Mouse (Mus musculus) CH12.LX (cell line): Measurements from ENCODE around the gene S100a16.

ENCODE experiments used
- CTCF ChIP-seq, 2 experiments: IDR thresholded peaks in 1 of 2; conservative IDR thresholded peaks in 1 of 2; 2 replicates each; pipeline ENCODE4 v1.5.1; 2011 to 2012; ENCODE audit warnings: low read depth in 2 of 2, low read length in 2 of 2, improper control_type of control experiment in 1 of 2, inconsistent platforms in 1 of 2, mild to moderate bottlenecking in 1 of 2, moderate library complexity in 1 of 2
- POLR2A ChIP-seq: IDR thresholded peaks from 2 replicates; pipeline ENCODE4 v1.6.1; 2011; ENCODE audit warnings: low read depth, mild to moderate bottlenecking, improper control_type of control experiment, low read length
- SIN3A ChIP-seq: IDR thresholded peaks from 2 replicates; pipeline ENCODE4 v1.6.1; 2012; ENCODE audit warnings: low read length, improper control_type of control experiment, inconsistent platforms
- TBP ChIP-seq: conservative IDR thresholded peaks from 2 replicates; pipeline ENCODE4 v1.6.1; 2011; ENCODE audit warnings: low read depth, low read length, improper control_type of control experiment
- UBTF ChIP-seq: IDR thresholded peaks from 2 replicates; pipeline ENCODE4 v1.6.1; 2012; ENCODE audit warnings: low read depth, mild to moderate bottlenecking, inconsistent platforms, low read length, improper control_type of control experiment, moderate library complexity
- ZKSCAN1 ChIP-seq: IDR thresholded peaks from 2 replicates; pipeline ENCODE4 v1.6.1; 2012; ENCODE audit warnings: low read depth, inconsistent platforms, low read length, improper control_type of control experiment, borderline replicate concordance

DNA sequence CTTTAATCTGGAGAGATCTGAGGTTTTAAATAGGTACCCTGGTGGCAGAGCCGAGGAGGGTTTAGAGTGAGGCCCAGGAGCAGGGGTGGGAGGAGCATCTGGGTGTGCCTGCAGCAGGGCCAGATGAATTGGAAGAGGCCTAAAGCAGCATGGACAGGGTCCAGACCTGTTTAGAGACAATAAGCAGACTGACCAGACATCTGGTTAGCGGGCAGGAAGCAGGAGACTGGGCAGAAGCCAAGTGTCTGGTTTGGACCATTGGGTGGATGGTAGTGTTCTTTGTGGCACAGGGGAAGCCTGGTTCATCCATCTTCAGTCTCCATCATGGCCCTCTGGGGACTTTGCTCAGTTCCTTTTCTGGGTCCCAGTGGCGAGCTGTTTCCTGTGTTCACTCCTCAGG lies 46.8 kb downstream of the S100a16 start:
- TF ChIP-seq SIN3A (no peak), CTCF (conservative IDR thresholded peaks at IDR 0.05 in 1 of 2, IDR thresholded peaks at IDR 0.05 in 1 of 2; ENCODE audit: low read depth in 2 of 2, low read length in 2 of 2) (no peak), POLR2A (no peak), ZKSCAN1 (no peak), UBTF (no peak), TBP (no peak)
